Mouse (Mus musculus) hindbrain, embryonic 10.5 days (tissue): ENCODE data around the gene Ada. TPM values are rescaled to one million over a fixed set of nuclear protein-coding genes. Genes with fewer than 3 reads are reported as not detected.
A peak's percentile ranks its signal among the peaks of the same experiment; 100 is the strongest.
"Not testable (repeated sequence)": the region's sequence is repeated elsewhere in the genome, so short reads cannot be mapped to it uniquely, and the experiment has no call there.

Source experiments
- DNase-seq: peaks from one replicate; pipeline ENCODE4 v3.0.0-alpha.2; 2017; ENCODE audit warnings: low spot score
- H3K27ac ChIP-seq: fragments of 300-500 bp; sonication (generic); 2 replicates; pipeline ENCODE4 v1.5.1; 2016; ENCODE audit warnings: mild to moderate bottlenecking, moderate library complexity
- H3K27me3 ChIP-seq: fragments of 300-500 bp; sonication (generic); 2 replicates; pipeline ENCODE4 v1.6.1; 2016; ENCODE audit warnings: mild to moderate bottlenecking; ENCODE audit not compliant: poor library complexity, insufficient read depth, severe bottlenecking
- H3K36me3 ChIP-seq: fragments of 300-500 bp; sonication (generic); 2 replicates; pipeline ENCODE4 v1.6.1; 2016; ENCODE audit warnings: mild to moderate bottlenecking, moderate library complexity
- H3K4me1 ChIP-seq: fragments of 300-500 bp; sonication (generic); replicated peaks from 2 replicates; pipeline ENCODE4 v1.6.1; 2016; ENCODE audit warnings: mild to moderate bottlenecking
- H3K4me3 ChIP-seq: fragments of 300-500 bp; sonication (generic); 2 replicates; pipeline ENCODE4 v1.5.1; 2016; ENCODE audit warnings: mild to moderate bottlenecking, moderate library complexity
- H3K9me3 ChIP-seq: fragments of 300-500 bp; sonication (generic); 2 replicates; pipeline ENCODE4 v1.6.1; 2016; ENCODE audit warnings: mild to moderate bottlenecking, moderate library complexity
- WGBS: fragments of 180-500 bp; shearing (Covaris S2); methylation state at CpG from one replicate; pipeline ENCODE4 v1.1.7; 2016; 5-methylcytosine and 5-hydroxymethylcytosine counted together
- polyA plus RNA-seq: library from polyadenylated mRNA; unstranded; fragments of >200 nt; fragmentation: Nextera tagmentation; extraction: Ambion mirVana; gene quantifications from 2 replicates; pipeline ENCODE4 v1.2.1, GENCODE M21; 2016

Ada gene
- polyA plus RNA-seq, 1 experiment from 2014 or later: 7.2 TPM

DNA sequence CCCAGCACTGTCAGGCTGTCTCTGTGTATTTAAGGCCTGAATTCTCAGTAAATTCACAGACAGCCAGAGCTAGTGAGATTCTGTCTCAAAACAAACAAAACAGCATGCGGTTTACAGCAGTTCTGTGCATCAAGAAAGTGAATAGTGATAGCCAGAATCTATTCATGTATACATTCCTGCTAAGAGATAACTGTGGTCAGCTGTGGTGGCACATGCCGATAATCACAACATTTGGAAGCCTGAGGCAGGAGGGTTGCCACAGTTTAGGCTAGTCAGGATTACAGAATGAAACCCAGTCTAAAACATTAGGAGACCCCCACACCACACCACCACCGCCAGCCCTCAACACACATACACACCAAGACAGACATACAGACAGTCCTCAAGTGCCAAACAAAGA is 60.3 kb downstream of the Ada start:
- Histone ChIP-seq H3K27ac (peak overlapping the region; percentile 84; the same call in 1 of the 2 replicates), H3K9me3 (no peaks in the 10 kb centered on the region), H3K27me3 (no peaks in the 10 kb centered on the region), H3K4me1 (peaks cover 49% of the 10 kb centered on the region), H3K4me3 (no peak overlapping the region), H3K36me3 (no peaks in the 10 kb centered on the region)
- 85% methylated on average over 3 of the region's 3 CpGs for WGBS
- no peak for DNase-seq

DNA sequence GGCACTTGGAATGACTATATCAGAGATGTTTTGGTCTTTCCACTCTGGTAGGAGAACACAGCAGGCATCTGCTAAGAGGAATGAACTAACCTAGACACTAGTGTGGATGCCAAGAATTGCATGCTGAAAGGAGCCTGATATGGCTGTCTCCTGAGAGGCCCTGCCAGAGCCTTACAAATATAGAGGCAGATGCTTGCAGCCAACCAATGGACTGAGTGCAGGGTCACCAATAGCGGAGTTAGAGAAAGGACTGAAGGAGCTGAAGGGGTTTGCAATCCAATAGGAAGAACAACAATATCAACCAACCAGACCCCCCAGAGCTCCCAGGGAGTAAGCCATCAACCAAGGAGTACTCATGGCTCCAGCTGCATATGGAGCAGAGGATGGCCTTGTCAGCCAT is 61.7 kb downstream of the Ada start:
- not testable (repeated sequence) for DNase-seq, H3K4me3 ChIP-seq, H3K27ac ChIP-seq, H3K27me3 ChIP-seq, H3K36me3 ChIP-seq, H3K9me3 ChIP-seq
- WGBS: 96% methylated on average over 1 of the region's 1 CpGs
- H3K4me1 ChIP-seq: peaks cover 42% of the 10 kb centered on the region

DNA sequence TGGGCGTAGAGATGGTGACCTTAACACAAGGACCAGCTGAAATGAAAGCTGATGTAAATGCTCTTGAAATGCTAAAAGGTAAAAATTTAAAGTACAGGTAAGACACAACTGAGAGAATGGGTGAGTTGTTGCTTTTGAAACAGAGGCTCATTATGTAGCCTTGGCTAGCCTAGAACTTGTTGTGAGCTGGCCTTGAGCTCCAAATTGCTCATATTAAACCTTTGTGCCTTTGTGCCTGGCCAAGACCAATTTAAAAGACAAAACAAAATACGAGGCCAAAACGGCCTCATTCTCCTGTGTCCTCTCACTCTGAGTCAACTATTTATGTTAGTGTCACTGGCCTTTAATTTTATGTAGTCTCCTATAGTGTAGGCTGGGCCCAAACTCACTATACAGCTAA is 63.2 kb downstream of the Ada start:
- no peak overlapping the region for H3K4me3 ChIP-seq
- H3K4me1 ChIP-seq: peaks cover 40% of the 10 kb centered on the region
- H3K36me3 ChIP-seq: no peaks in the 10 kb centered on the region
- no peak for DNase-seq
- 85% methylated on average over 3 of the region's 3 CpGs for WGBS
- H3K27ac ChIP-seq: no peak overlapping the region
- no peaks in the 10 kb centered on the region for H3K27me3 ChIP-seq
- no peaks in the 10 kb centered on the region for H3K9me3 ChIP-seq

GRCm38 (mm10) chr2:163686233-163686632 is 63.8 kb downstream of the Ada start:
- DNase-seq: no peak
- Histone ChIP-seq H3K36me3 (peaks cover under 1% of the 10 kb centered on the region; the same call in 1 of the 2 replicates), H3K4me3 (no peak overlapping the region), H3K27ac (no peak overlapping the region), H3K4me1 (peaks cover 37% of the 10 kb centered on the region), H3K9me3 (no peaks in the 10 kb centered on the region), H3K27me3 (no peaks in the 10 kb centered on the region)
- WGBS: 82% methylated on average over 5 of the region's 5 CpGs

DNA sequence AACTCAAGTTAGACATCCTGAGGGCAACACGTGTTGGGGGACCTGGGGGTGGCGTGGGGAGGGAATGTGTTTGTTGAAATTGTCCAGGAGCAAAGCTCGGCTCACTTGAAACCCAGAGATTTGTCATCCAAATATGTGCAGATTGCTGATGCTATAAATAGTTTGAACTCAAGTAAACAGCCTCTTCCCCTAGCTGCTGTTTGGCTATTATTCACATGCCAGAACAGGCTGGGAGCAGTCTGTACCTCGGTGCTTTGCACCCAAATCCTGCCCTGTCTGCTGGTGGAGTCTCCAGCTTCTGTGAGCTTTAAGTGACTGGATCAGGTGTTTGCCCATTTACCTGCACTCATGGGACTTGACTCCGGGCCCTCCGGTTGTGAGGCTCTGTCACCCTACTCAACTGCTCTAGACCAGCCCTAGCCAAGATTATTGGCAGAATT is 64.3 kb downstream of the Ada start:
- 86% methylated on average over 6 of the region's 6 CpGs for WGBS
- Histone ChIP-seq H3K27me3 (no peaks in the 10 kb centered on the region), H3K9me3 (no peaks in the 10 kb centered on the region), H3K27ac (no peak overlapping the region), H3K4me1 (peaks cover 32% of the 10 kb centered on the region), H3K36me3 (peaks cover 5% of the 10 kb centered on the region), H3K4me3 (no peak overlapping the region)
- DNase-seq: no peak

GRCm38 (mm10) chr2:163685287-163685686 is 64.8 kb downstream of the Ada start:
- Histone ChIP-seq H3K36me3 (peaks cover 9% of the 10 kb centered on the region), H3K27me3 (no peaks in the 10 kb centered on the region), H3K27ac (no peak overlapping the region), H3K4me1 (peaks cover 27% of the 10 kb centered on the region), H3K9me3 (no peaks in the 10 kb centered on the region), H3K4me3 (no peak overlapping the region)
- DNase-seq: no peak
- 73% methylated on average over 4 of the region's 4 CpGs for WGBS

DNA sequence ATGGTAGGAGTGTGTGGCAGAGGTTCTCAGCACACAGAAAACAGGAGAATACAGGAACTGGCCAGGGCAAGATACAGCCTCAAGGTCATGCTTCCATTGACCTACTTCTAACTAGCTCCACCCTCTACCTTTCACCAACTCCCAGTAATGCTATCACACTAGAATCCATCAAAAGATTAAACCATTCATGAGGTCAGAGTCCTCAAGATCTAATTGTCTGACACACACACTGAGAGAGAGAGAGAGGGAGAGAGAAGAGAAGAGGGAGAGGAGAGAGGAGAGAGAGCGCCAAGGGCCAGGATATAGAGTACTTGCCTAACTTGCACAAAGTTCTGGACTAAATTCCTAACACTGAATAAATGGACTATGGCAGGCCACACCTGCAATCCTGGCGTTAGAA is 67.7 kb downstream of the Ada start:
- Histone ChIP-seq H3K9me3 (no peaks in the 10 kb centered on the region), H3K27me3 (no peaks in the 10 kb centered on the region), H3K4me1 (peaks cover 16% of the 10 kb centered on the region; the same call in 1 of the 2 replicates), H3K36me3 (peaks cover 11% of the 10 kb centered on the region), H3K27ac (no peak overlapping the region), H3K4me3 (no peak overlapping the region)
- DNase-seq: no peak
- WGBS: 90% methylated on average over 2 of the region's 2 CpGs

DNA sequence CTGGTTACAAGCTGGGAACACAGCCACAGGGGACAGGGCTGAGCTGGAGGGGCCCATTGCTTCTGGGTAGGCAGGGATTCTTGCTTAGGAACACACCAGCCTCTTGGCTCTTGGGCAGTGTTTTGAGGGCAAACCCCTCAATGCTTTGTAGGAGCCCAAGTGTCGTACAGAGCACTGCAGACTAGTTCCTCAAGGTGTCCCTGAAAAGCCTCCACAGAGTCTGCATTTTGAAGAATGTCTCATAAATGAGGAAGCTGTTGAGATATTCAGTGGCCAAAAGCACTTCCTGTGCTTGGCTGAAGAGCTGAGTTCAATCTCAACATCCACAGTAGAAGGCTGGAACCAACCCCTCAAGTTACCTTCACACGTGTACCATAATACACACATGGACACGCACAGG is 73.3 kb downstream of the Ada start:
- WGBS: 91% methylated on average over 3 of the region's 3 CpGs
- Histone ChIP-seq H3K9me3 (no peaks in the 10 kb centered on the region), H3K4me3 (no peak overlapping the region), H3K27ac (no peak overlapping the region), H3K4me1 (peaks cover 26% of the 10 kb centered on the region), H3K27me3 (no peaks in the 10 kb centered on the region), H3K36me3 (peaks cover 11% of the 10 kb centered on the region)
- DNase-seq: no peak

Other genes with a start within 250 kb of the Ada start
- gene Hnf4a, start 243.4 kb downstream of the Ada start, polyA plus RNA-seq: not detected in 2 replicates
- 31.5 and 36.9 TPM in 2 replicates for gene Ttpal, start 147.9 kb downstream of the Ada start, polyA plus RNA-seq
- 24.2 and 25.6 TPM in 2 replicates for gene Serinc3, start 105.1 kb downstream of the Ada start, polyA plus RNA-seq
- 158 and 185 TPM in 2 replicates for gene Pkig, start 91.9 kb downstream of the Ada start, polyA plus RNA-seq
- gene Ccn5, start 70.6 kb upstream of the Ada start, polyA plus RNA-seq: 0.15 and 0.43 TPM in 2 replicates
- not detected in 2 replicates for gene Kcnk15, start 103.4 kb upstream of the Ada start, polyA plus RNA-seq
- 1.2 and 1.6 TPM in 2 replicates for gene Rims4, start 168.4 kb upstream of the Ada start, polyA plus RNA-seq
- gene Ywhab, start 244.7 kb upstream of the Ada start, polyA plus RNA-seq: 294 and 318 TPM in 2 replicates